Mouse (Mus musculus): ENCODE data around the gene Ivns1abp. TPM values are rescaled to one million over a fixed set of nuclear protein-coding genes. Genes with fewer than 3 reads are reported as not detected.

Gene Ivns1abp
- polyA plus RNA-seq, 1 experiment from 2014 or later = 442 TPM

DNA sequence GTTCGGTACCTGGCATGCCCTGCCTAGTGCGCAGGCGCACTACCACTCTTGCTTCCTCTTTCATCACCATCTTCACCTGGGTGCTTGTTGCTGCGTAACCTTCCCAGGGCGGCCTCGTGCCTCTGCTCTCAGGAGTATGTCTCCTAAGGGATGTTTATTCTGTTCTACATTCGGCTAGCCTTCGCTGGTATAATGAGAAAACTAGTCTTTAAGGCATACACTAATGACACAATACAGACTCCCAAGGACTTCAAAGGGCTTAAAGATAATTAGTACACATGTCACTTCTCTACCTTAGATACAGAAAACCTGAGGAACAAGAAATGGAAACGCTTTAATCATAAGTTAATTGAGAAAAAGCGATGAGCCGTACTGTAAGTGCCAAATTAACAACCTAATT lies 32.9 kb upstream of the Ivns1abp start:
- Histone ChIP-seq H3K4me1 (peaks cover 13% of the 10 kb centered on the region), H3K4me3 (no peak overlapping the region), H3K9me3 (no peaks in the 10 kb centered on the region), H3K27ac (no peak overlapping the region), H3K36me3 (replicated peaks) (no peaks in the 10 kb centered on the region), H3K27me3 (ENCODE audit: poor library complexity, severe bottlenecking) (no peaks in the 10 kb centered on the region; the same call in 1 of the 2 replicates)
- DNase-seq (ENCODE audit: extremely low spot score, low spot score) = no peak
- 83% methylated on average over 11 of the region's 11 CpGs for WGBS

- DNase-seq (ENCODE audit: extremely low spot score, low spot score) = no peak
- Histone ChIP-seq H3K27me3 (ENCODE audit: poor library complexity, severe bottlenecking) (no peaks in the 10 kb centered on the region; the same call in 1 of the 2 replicates), H3K27ac (no peak overlapping the region), H3K4me1 (no peaks in the 10 kb centered on the region; the same call in 1 of the 2 replicates), H3K36me3 (replicated peaks) (no peaks in the 10 kb centered on the region), H3K4me3 (no peak overlapping the region), H3K9me3 (no peaks in the 10 kb centered on the region)
- WGBS = 94% methylated on average over 7 of the region's 7 CpGs
These were observed 25.0 kb upstream of the Ivns1abp start for GRCm38 (mm10) chr1:151319267-151319666.

DNA sequence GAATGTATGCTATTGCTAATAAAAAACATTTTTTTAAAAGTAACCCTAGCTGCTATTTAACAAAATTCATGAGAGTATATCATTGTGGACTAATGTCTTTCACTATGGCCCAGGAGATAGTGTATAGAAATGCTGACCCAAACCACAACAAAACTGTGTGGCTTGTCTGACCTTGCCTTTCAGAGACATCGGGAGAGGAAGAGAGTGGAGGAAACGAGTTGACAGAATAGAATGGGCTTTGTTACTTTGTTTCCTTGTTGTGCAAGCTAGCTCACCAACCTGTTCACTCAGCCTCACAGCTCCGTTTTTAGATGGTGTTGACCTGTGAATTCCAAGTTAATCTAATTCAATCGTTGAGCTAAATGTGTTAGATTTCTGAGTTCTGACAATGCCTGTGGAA lies 23.9 kb upstream of the Ivns1abp start:
- no peaks in the 10 kb centered on the region for H3K9me3 ChIP-seq
- H3K27ac ChIP-seq = no peak overlapping the region
- H3K4me3 ChIP-seq = no peak overlapping the region
- WGBS = 74% methylated on average over 4 of the region's 4 CpGs
- H3K4me1 ChIP-seq = no peaks in the 10 kb centered on the region; the same call in 1 of the 2 replicates
- H3K36me3 ChIP-seq (replicated peaks) = no peaks in the 10 kb centered on the region
- H3K27me3 ChIP-seq (ENCODE audit: poor library complexity, severe bottlenecking) = no peaks in the 10 kb centered on the region
- no peak for DNase-seq (ENCODE audit: extremely low spot score, low spot score)

DNA sequence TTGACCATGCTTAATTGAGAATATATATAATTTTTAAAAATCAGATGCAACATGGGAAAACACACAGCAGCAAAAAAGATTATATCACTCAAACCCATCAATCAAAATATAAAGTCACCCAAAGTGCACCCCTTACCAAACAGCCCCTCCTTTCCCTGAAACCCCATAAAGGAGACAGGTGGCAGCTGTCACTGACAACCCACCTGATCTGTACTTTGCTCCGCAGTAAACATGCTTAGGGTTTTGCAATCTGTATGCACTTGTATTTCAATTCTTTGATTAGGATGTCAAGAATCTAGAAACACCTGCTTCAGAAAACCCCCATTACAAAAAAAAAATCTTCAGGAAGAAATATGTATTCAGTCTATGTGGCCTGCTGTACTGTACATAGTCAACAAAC lies 18.9 kb upstream of the Ivns1abp start:
- Histone ChIP-seq H3K27ac (no peak overlapping the region), H3K4me3 (no peak overlapping the region), H3K27me3 (ENCODE audit: poor library complexity, severe bottlenecking) (no peaks in the 10 kb centered on the region), H3K9me3 (no peaks in the 10 kb centered on the region), H3K36me3 (replicated peaks) (no peaks in the 10 kb centered on the region), H3K4me1 (no peaks in the 10 kb centered on the region)
- no peak for DNase-seq (ENCODE audit: extremely low spot score, low spot score)
- 100% methylated on average over 1 of the region's 1 CpGs for WGBS

DNA sequence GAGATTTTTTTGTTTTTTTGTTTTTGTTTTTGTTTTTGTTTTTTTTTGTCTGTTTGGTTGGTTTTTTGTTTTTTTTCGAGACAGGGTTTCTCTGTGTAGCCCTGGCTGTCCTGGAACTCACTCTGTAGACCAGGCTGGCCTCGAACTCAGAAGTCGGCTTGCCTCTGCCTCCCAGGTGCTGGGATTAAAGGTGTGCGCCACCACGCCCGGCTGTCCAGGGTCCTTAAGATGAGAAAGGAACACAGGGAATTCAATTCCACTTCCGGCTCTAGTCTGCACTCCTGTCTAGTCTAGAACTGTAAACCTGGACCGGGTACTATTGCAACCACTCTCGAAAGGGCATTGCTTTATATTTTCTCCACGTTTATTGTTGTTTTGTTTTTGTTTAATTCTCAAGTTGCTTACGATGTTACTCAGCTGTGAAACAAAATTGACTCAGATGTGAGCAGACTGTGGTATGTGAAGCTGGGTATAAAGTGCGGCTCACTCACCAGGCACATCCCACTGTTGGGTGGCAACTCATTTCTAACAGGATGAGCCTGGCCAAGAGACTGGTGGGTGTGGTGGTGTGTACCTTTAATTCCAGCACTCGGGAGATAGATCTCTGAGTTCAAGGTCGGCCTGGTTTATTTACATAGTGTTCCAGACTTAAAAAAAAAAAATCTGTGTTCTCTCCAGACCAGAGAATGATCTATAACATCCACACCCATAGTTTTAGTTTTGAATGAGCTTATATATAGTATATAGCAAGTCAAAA lies 15.8 kb upstream of the Ivns1abp start:
- H3K27me3 ChIP-seq (ENCODE audit: poor library complexity, severe bottlenecking) = no peaks in the 10 kb centered on the region
- H3K36me3 ChIP-seq (replicated peaks) = no peaks in the 10 kb centered on the region
- no peak overlapping the region for H3K4me3 ChIP-seq
- H3K27ac ChIP-seq = no peak overlapping the region
- 92% methylated on average over 14 of the region's 14 CpGs for WGBS
- no peaks in the 10 kb centered on the region for H3K9me3 ChIP-seq
- DNase-seq (ENCODE audit: extremely low spot score, low spot score) = no peak
- no peaks in the 10 kb centered on the region for H3K4me1 ChIP-seq

GRCm38 (mm10) chr1:151329601-151330000 lies 14.7 kb upstream of the Ivns1abp start:
- Histone ChIP-seq H3K36me3 (replicated peaks) (no peaks in the 10 kb centered on the region), H3K9me3 (no peaks in the 10 kb centered on the region), H3K4me3 (no peak overlapping the region), H3K4me1 (no peaks in the 10 kb centered on the region), H3K27me3 (ENCODE audit: poor library complexity, severe bottlenecking) (no peaks in the 10 kb centered on the region), H3K27ac (no peak overlapping the region)
- WGBS = 89% methylated on average over 7 of the region's 7 CpGs
- DNase-seq (ENCODE audit: extremely low spot score, low spot score) = no peak

DNA sequence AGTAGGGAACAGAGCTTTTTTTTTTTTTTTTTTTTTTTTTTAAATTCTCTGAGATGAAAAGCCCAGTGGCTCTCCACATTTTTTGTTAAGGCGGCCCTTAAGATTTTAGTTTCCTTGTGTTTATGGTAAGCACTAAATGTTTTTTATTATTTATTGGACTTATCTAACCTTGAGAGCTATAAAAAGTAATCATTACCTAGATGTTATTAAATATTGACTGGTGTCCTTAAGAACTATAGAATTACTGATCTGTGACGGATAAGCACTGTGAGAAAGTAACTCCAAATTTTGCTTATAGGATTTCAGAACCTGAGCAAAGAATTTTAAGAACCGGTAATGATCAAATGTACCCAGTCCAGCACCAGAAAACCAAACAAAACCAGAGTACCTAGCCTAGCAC lies 11.5 kb upstream of the Ivns1abp start:
- Histone ChIP-seq H3K4me1 (no peaks in the 10 kb centered on the region), H3K27me3 (ENCODE audit: poor library complexity, severe bottlenecking) (no peaks in the 10 kb centered on the region), H3K27ac (no peak overlapping the region), H3K9me3 (no peaks in the 10 kb centered on the region), H3K36me3 (replicated peaks) (no peaks in the 10 kb centered on the region), H3K4me3 (no peak overlapping the region)
- DNase-seq (ENCODE audit: extremely low spot score, low spot score) = no peak
- WGBS = 91% methylated on average over 3 of the region's 3 CpGs

DNA sequence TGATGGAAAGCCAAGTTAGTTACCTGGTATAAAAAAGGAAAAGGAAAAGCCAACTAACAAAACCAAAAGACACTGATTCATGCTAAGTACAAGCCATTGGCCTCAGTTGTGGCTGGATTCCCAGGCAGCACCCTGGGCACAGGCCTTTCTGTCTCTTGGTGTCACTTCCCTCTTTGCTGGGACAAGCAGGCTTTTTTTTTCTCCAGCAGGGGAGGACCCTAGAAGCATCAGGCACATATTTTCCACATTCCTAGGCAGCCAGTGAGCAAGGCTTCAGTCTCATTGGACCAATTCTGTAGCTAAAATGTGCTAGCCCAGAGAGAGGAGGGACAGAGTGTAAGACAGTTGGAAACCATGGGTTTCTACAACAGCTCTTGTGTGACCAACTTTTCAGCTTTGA lies 6.0 kb upstream of the Ivns1abp start:
- Histone ChIP-seq H3K27ac (no peak overlapping the region), H3K4me3 (no peak overlapping the region), H3K27me3 (ENCODE audit: poor library complexity, severe bottlenecking) (no peaks in the 10 kb centered on the region), H3K4me1 (peaks cover 35% of the 10 kb centered on the region), H3K9me3 (no peaks in the 10 kb centered on the region), H3K36me3 (replicated peaks) (no peaks in the 10 kb centered on the region)
- DNase-seq (ENCODE audit: extremely low spot score, low spot score) = no peak

- DNase-seq (ENCODE audit: extremely low spot score, low spot score) = no peak
These were observed 5.3 kb upstream of the Ivns1abp start for GRCm38 (mm10) chr1:151338941-151339340.

DNA sequence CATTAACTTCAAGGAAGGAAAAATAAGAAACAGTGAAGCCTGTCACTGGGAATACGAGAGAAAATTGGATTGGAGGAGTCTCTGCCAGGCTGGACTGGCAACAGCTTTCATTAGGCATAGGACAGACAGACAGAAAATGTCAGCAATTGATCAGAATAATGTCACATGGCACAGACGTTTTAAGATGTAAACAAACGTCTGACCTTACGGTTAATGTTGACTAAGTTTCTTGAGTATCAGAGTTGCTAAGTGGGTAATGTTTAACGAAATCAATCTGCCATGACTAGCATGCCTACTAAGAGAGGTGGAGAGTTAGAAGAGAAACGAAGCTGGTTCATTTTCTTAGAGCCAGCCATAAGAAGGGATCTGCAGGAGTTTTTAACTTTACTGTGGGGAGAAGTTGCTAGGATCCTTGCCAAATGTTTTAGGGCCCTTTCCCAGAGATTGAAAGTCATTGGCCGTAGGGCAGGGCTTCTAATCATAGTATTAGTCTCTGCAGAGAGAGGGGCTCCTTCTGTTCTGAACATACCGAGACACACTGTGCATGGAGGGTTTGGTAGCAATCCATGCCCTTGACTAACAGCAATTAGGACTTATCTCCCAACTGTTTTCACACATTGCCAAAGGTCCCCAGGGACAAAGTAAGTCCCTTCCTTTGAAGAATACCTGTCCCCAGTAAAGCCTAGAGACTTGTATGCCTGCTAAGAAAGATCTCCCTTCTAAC lies 2.8 kb upstream of the Ivns1abp start:
- no peak for DNase-seq (ENCODE audit: extremely low spot score, low spot score)
- H3K9me3 ChIP-seq = no peaks in the 10 kb centered on the region
- H3K36me3 ChIP-seq (replicated peaks) = no peaks in the 10 kb centered on the region
- H3K27ac ChIP-seq = no peak overlapping the region
- no peaks in the 10 kb centered on the region for H3K27me3 ChIP-seq (ENCODE audit: poor library complexity, severe bottlenecking)
- WGBS = 79% methylated on average over 8 of the region's 8 CpGs
- no peak overlapping the region for H3K4me3 ChIP-seq
- H3K4me1 ChIP-seq = peaks cover 50% of the 10 kb centered on the region

More at GRCm38 (mm10) chr1:151338941-151339340, 5.3 kb upstream of the Ivns1abp start:
- Histone ChIP-seq H3K9me3 (no peaks in the 10 kb centered on the region), H3K27me3 (ENCODE audit: poor library complexity, severe bottlenecking) (no peaks in the 10 kb centered on the region), H3K36me3 (replicated peaks) (no peaks in the 10 kb centered on the region), H3K27ac (0 out of 2 replicates have a peak overlapping the region, but pooled peaks have one; percentile 41), H3K4me1 (peaks cover 42% of the 10 kb centered on the region), H3K4me3 (no peak overlapping the region)
- 52% methylated on average over 2 of the region's 2 CpGs for WGBS

DNA sequence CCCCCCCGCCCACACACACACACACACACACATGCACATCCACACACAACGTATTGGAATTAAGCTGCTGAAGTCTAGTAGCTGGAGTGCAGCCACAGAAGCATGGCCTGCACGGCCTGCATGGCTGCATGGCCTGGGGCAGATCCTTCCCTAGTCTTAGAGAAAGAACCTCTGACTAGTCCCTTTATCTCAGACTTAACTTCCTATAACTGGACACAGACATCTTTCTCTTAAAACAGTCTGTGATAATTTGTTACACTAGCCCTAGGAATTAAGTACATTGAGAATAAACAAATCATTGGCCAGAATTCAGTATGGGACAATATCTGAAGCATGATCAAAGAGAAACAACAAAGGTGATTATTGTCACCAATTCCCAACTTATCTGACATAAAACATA lies 2.0 kb upstream of the Ivns1abp start:
- H3K4me3 ChIP-seq = no peak overlapping the region
- no peaks in the 10 kb centered on the region for H3K27me3 ChIP-seq (ENCODE audit: poor library complexity, severe bottlenecking)
- no peak overlapping the region for H3K27ac ChIP-seq
- peaks cover 58% of the 10 kb centered on the region for H3K4me1 ChIP-seq
- 82% methylated on average over 3 of the region's 3 CpGs for WGBS
- H3K36me3 ChIP-seq (replicated peaks) = no peaks in the 10 kb centered on the region
- no peaks in the 10 kb centered on the region for H3K9me3 ChIP-seq
- no peak for DNase-seq (ENCODE audit: extremely low spot score, low spot score)

- Histone ChIP-seq H3K27me3 (ENCODE audit: poor library complexity, severe bottlenecking) (no peaks in the 10 kb centered on the region), H3K4me1 (peaks cover 64% of the 10 kb centered on the region), H3K4me3 (peak overlapping the region; percentile 98; the same call in 1 of the 2 replicates), H3K27ac (no peak overlapping the region), H3K36me3 (replicated peaks) (no peaks in the 10 kb centered on the region), H3K9me3 (no peaks in the 10 kb centered on the region)
- 41% methylated on average over 6 of the region's 6 CpGs for WGBS
- DNase-seq (ENCODE audit: extremely low spot score, low spot score) = no peak
These were observed 1.3 kb upstream of the Ivns1abp start for GRCm38 (mm10) chr1:151342968-151343367.

DNA sequence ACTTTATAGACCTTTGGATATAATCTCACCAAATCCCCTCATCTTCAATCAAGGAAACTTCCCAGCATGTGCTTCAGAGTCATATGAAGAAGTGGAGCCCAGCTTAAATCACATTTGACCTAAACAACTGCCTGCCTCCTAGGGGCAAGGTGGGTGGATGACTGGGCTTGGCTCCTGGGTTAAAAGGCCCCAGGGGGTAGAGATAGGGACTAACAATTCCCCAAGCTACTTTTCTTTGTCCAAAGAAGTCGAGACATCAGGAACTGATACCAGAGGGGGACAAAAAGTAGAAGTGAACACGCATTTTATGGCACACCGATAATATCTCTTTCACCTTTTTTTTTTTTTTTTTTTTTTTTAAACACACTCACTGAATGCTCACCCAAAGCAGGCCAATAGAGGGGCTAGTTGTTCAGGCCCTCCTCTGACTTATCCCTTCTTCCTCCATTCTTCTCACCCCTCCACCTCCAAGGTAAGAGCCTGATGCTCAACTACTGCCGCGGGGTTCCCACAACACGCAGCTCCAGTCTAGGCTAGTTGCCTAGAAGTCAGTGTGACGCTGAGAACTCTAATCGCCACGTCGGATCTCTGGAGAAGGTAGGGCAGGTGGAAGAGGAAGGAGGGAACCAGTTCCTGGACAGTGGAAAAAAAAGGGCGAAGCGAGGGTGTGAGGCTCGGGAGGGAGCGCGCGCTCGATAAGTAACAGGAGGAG lies 550 bp upstream of the Ivns1abp start:
- Histone ChIP-seq H3K27me3 (ENCODE audit: poor library complexity, severe bottlenecking) (no peaks in the 10 kb centered on the region), H3K36me3 (replicated peaks) (peaks cover under 1% of the 10 kb centered on the region; the same call in 1 of the 2 replicates), H3K4me3 (peak overlapping the region; percentile 98), H3K27ac (peak overlapping the region; percentile 99), H3K9me3 (no peaks in the 10 kb centered on the region), H3K4me1 (peaks cover 63% of the 10 kb centered on the region)
- under 1% methylated on average over 17 of the region's 17 CpGs for WGBS
- DNase-seq (ENCODE audit: extremely low spot score, low spot score) = no peak
